Mouse (Mus musculus): ENCODE measurements around the gene Psmg4.

Psmg4 gene

GRCm38 (mm10) chr13:34205216-34205615, 42.5 kb downstream of the Psmg4 start:
- DNase-seq (ENCODE audit: low spot score in 2 of 2), result no peak

DNA sequence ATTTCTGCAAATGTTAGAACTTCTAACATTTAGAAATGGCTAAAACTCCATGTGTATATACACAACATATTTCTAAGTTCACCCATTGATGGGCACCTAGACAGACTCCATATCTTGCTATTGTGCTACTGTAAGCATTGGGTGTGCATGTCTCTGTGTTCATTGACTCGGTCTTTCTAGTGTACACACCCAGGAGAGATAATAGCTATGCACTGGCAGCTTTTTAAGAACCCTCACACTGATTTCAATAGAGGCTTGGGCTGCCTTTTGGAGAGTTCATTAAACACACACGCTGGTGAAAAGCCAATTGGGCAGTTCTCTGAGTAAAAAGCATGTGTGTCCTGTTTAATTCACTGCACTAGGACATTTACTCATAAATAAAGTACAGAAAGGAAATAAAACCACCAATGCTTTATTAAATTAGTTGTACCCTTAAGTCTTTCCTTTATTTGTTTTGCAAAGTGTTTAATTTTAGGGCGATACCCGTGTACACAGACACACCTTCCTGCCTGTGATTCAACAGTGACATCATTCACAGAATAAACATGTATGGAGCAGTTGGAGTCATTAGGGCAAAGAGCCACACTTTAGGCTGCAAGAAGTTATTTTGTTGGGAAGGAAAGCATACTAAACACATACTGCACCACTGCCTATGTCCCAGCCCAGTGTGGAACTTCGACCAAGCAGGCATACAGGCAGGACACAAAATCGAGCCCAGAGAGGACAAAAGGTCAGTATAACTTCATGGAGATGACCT, 45.1 kb downstream of the Psmg4 start:
- DNase-seq (ENCODE audit: low spot score in 2 of 2), result no peak

- DNase-seq (ENCODE audit: low spot score in 2 of 2), result no peak
Measured at GRCm38 (mm10) chr13:34211261-34211775, 48.6 kb downstream of the Psmg4 start.

DNA sequence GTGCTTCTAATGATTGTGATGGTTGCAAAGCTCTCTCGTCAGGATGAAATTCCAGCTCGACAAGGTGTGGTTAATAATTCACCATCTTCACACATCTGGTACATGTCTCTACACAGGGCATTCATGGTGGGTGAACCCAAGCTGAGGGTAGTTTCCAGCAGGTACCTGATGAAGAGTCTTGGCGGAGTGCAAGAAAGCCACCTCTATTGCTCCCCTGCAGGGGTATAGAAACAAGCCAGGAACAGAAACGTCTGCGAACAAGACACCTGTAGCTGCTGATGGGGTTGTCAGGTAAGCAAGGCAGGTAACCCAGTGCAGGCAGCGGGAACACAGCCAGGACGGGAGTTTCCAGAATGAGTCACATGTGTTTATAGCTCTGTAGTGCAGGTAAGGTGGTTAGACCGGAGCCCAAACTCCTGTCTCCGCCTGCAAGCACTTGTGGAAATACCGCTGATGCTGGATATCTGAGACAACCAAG, 50.0 kb downstream of the Psmg4 start:
- DNase-seq (ENCODE audit: low spot score in 2 of 2), result no peak

DNA sequence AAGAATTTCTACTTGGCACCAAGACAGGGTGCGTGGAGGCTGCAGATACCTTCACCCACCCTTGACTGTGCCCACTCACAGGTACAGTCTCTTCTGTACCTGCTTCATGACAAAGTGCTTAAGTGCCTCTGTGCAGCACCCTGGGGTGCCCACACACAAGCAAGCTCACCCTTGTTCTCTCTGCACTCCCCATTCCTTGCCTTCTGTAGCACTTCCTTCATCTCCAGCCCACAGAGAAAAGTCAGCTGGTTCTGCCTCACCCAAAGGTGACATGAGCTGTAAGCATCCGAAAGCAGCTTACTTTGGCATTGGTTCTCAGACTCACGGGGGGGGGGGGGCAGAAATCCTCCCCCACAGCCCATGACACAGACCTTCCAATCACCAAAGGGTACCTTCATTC, 52.1 kb downstream of the Psmg4 start:
- DNase-seq (ENCODE audit: low spot score in 2 of 2), result no peak

DNA sequence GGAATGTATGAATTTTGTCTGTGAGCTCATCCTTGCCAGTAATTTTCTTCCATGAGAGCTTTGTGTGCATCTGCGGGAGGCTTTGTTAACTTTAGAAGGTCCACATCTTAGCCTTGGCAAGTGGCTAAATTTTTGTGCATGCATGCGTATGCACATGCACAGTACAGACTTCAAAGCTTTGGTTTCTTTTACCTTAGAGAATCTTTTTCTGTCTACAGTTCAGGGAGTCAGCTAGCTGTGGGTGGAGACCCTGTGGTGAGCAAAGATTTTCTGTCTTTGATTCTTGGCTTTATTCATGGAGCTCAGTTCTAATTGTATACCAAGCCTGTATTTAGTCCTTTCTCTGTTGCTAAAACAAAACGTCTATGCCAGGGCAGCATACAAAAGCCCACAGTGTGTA, 56.0 kb downstream of the Psmg4 start:
- DNase-seq (ENCODE audit: low spot score in 2 of 2), result no peak

DNA sequence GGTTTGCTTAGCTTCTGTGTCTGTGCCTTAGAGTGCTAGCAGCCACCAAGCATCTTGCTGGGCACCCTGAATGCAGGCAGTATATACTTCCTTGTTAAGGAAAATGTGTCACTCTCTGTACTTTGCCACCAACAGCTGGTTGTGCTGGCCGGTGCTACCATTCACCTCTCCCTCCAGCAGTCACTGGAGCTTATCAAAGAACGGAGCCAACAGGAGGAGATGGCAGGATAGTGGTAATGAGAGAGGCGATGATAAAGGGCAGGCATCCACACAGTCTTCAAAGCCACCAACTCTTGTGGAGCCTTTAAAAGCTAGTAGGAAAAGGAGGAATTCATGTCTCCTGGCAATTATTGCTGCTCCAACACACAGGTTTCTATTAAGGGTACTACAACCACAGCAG, 57.0 kb downstream of the Psmg4 start:
- no peak for DNase-seq (ENCODE audit: low spot score in 2 of 2)

GRCm38 (mm10) chr13:34222985-34223384, 60.2 kb downstream of the Psmg4 start:
- peak in 1 of 2 experiments; percentile 16 for DNase-seq (ENCODE audit: low spot score in 2 of 2)

DNA sequence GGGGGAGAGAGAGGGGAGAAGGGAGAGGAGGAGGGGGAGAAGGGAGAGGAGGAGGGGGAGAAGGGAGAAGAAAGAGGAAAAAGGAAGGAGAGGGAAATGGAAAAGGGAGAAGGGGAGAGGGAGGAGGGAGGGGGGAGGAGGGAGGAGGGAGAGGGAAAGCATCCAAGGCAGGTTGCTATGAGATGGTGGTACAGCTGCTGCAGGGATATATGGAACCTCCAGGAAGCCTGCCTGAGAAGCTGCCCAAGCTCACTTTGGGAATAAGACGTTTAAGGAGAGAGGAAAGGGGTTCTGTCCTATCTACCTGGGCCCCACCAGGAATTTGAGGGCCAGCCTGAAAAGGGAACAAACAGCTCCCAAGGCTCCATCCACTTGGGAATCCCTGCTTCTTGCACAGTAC, 64.2 kb downstream of the Psmg4 start:
- no peak for DNase-seq (ENCODE audit: low spot score in 2 of 2)
